Mouse (Mus musculus) intestine, postnatal 0 days (tissue): ENCODE data around the gene Col16a1. TPM values are rescaled to one million over a fixed set of nuclear protein-coding genes. Genes with fewer than 3 reads are reported as not detected.

Experiments used
- ATAC-seq: fragments of 200-750 bp; cut with Nextera tagmentation; 2 replicates; pipeline ENCODE4 v1.8.0; 2017; ENCODE audit warnings: mild to moderate bottlenecking, moderate TSS enrichment, moderate library complexity
- H3K27ac ChIP-seq: fragments of 300-500 bp; sonication (generic); 2 replicates; pipeline ENCODE4 v1.5.1; 2014; ENCODE audit warnings: mild to moderate bottlenecking, low read depth, low read length, moderate library complexity
- H3K27me3 ChIP-seq: fragments of 300-500 bp; sonication (generic); replicated peaks from 2 replicates; pipeline ENCODE4 v1.6.1; 2014; ENCODE audit warnings: low read length, mixed read lengths; ENCODE audit not compliant: control insufficient read depth, insufficient read depth
- H3K36me3 ChIP-seq: fragments of 300-500 bp; sonication (generic); 2 replicates; pipeline ENCODE4 v1.6.1; 2014; ENCODE audit warnings: mild to moderate bottlenecking, moderate library complexity; ENCODE audit not compliant: control insufficient read depth, insufficient read depth
- H3K4me1 ChIP-seq: fragments of 300-500 bp; sonication (generic); replicated peaks from 2 replicates; pipeline ENCODE4 v1.6.1; 2014; ENCODE audit warnings: antibody characterized with exemption, low read length, mixed read lengths; ENCODE audit not compliant: control insufficient read depth, insufficient read depth
- H3K4me2 ChIP-seq: fragments of 300-500 bp; sonication (generic); replicated peaks from 2 replicates; pipeline ENCODE4 v1.6.1; 2014; ENCODE audit warnings: low read depth, mild to moderate bottlenecking, moderate library complexity
- H3K4me3 ChIP-seq: fragments of 300-500 bp; sonication (generic); 2 replicates; pipeline ENCODE4 v1.5.1; 2014; ENCODE audit warnings: low read depth, low read length
- H3K9ac ChIP-seq: fragments of 300-500 bp; sonication (generic); 2 replicates; pipeline ENCODE4 v1.6.1; 2014; ENCODE audit warnings: mild to moderate bottlenecking, low read depth, low read length
- H3K9me3 ChIP-seq: fragments of 300-500 bp; sonication (generic); 2 replicates; pipeline ENCODE4 v1.6.1; 2016; ENCODE audit warnings: mixed run types; ENCODE audit not compliant: control insufficient read depth
- CTCF ChIP-seq: sonication (generic); IDR thresholded peaks from 2 replicates; pipeline ENCODE4 v1.5.1; 2016; ENCODE audit warnings: low read depth, mild to moderate bottlenecking, control low read depth, antibody characterized with exemption, moderate library complexity
- WGBS: fragments of 180-500 bp; shearing (Covaris S2); extraction: QIAGEN DNeasy Blood & Tissue Kit; methylation state at CpG from one replicate; pipeline ENCODE4 v1.1.7; 2014; 5-methylcytosine and 5-hydroxymethylcytosine counted together
- polyA plus RNA-seq: library from polyadenylated mRNA; unstranded; fragments of >200 nt; fragmentation: Nextera tagmentation; extraction: Ambion mirVana; gene quantifications from 2 replicates; pipeline ENCODE4 v1.2.1, GENCODE M21; 2015

Gene Col16a1
- polyA plus RNA-seq, 1 experiment from 2014 or later: 25.6 TPM

- Histone ChIP-seq H3K9ac (no peak overlapping the region), H3K36me3 (peaks cover 68% of the 10 kb centered on the region), H3K9me3 (no peaks in the 10 kb centered on the region)
These were observed 76.5 kb downstream of the Col16a1 start for GRCm38 (mm10) chr4:130124110-130124509.

DNA sequence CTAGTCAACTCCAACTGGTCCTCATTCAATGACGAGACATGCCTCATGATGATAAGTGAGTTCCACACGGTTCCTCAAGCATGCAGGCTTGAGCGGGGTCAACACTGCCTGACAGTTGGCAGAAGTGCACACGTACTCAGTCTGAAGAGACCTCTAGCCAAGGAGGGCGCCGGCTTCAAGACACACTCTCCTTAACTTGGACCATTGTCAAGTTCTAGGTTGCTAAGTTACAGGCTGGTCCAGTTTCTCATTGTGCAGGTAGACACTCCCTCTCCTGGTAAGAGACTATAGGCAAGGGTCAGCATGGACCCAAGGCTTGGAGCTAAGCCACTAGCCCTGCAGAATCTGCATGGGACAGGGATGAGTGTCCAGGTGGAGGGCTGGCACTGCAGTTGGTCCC lies 77.5 kb downstream of the Col16a1 start:
- no peak overlapping the region for H3K9ac ChIP-seq
- no peak overlapping the region for H3K4me2 ChIP-seq
- no peaks in the 10 kb centered on the region for H3K9me3 ChIP-seq
- H3K36me3 ChIP-seq: peaks cover 68% of the 10 kb centered on the region
- WGBS: 88% methylated on average over 6 of the region's 6 CpGs
- ATAC-seq: no peak
- no peaks in the 10 kb centered on the region for H3K27me3 ChIP-seq
- TF ChIP-seq CTCF: no peak
- H3K27ac ChIP-seq: no peak overlapping the region
- H3K4me1 ChIP-seq: peaks cover 6% of the 10 kb centered on the region; the same call in 1 of the 2 replicates
- no peak overlapping the region for H3K4me3 ChIP-seq

More at GRCm38 (mm10) chr4:130124110-130124509, 76.5 kb downstream of the Col16a1 start:
- Histone ChIP-seq H3K27ac (no peak overlapping the region), H3K4me1 (0 out of 2 replicates have a peak, but pooled peaks cover 2% of the 10 kb centered on the region), H3K4me3 (no peak overlapping the region), H3K27me3 (no peaks in the 10 kb centered on the region), H3K4me2 (no peak overlapping the region)
- ATAC-seq: no peak
- TF ChIP-seq CTCF: no peak
- 83% methylated on average over 4 of the region's 4 CpGs for WGBS

DNA sequence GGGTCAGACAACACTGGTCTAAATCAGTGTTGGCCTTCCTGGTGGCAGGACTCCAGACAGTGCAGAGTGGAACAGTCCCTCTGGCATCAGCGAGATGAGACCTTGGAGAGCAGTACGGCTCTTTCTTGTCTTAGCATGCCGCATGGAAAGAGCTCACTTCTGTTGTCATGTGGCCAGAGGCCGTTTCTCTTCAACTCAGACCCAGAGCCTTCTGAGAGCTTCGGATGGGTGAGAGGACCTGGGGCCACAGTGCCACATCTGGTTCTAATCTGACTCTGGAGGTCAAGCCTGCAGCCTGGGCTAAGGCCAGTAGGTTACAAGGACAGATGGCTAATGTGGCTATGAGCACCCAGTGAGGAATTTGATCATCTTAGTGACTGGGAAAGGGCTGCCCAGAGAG lies 78.3 kb downstream of the Col16a1 start:
- Histone ChIP-seq H3K27ac (no peak overlapping the region; the same call in 1 of the 2 replicates), H3K9me3 (no peaks in the 10 kb centered on the region), H3K4me2 (no peak overlapping the region), H3K9ac (no peak overlapping the region), H3K4me3 (no peak overlapping the region), H3K27me3 (no peaks in the 10 kb centered on the region), H3K4me1 (peaks cover 6% of the 10 kb centered on the region; the same call in 1 of the 2 replicates), H3K36me3 (peaks cover 68% of the 10 kb centered on the region)
- ATAC-seq: no peak
- 79% methylated on average over 5 of the region's 5 CpGs for WGBS
- no peak for TF ChIP-seq CTCF

DNA sequence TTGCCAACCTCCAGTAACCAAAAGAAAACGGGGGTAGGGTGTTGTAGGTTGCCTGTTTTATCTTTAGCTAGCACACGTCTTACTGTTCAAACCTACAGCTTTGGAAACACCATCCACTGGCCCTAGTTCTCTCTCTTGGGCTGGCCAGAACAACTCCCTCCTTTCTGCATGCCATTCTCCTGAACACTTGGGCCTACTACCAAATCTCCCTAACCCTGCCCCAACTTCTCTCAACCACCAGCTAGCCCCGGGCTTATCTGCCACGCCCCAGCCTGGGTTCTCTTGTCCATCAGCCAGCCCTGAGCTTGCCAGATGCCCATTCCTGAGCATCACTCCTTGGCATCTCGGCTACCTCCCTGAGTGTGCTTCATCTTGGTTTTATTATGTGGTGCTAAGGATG lies 81.3 kb downstream of the Col16a1 start:
- TF ChIP-seq CTCF: no peak
- Histone ChIP-seq H3K9me3 (no peaks in the 10 kb centered on the region), H3K9ac (no peak overlapping the region), H3K36me3 (peaks cover 41% of the 10 kb centered on the region), H3K4me1 (peaks cover 14% of the 10 kb centered on the region; the same call in 1 of the 2 replicates), H3K4me2 (no peak overlapping the region), H3K27ac (peak overlapping the region; percentile 91; the same call in 1 of the 2 replicates), H3K27me3 (no peaks in the 10 kb centered on the region), H3K4me3 (no peak overlapping the region)
- ATAC-seq: no peak
- 75% methylated on average over 5 of the region's 5 CpGs for WGBS

- 80% methylated on average over 10 of the region's 10 CpGs for WGBS
- no peak overlapping the region for H3K4me2 ChIP-seq
- no peaks in the 10 kb centered on the region for H3K27me3 ChIP-seq
- no peak for ATAC-seq
- H3K36me3 ChIP-seq: peaks cover 29% of the 10 kb centered on the region
- H3K4me1 ChIP-seq: peaks cover 16% of the 10 kb centered on the region; the same call in 1 of the 2 replicates
- TF ChIP-seq CTCF: no peak
- H3K27ac ChIP-seq: peak overlapping the region; percentile 91
- H3K9me3 ChIP-seq: no peaks in the 10 kb centered on the region
- no peak overlapping the region for H3K9ac ChIP-seq
- no peak overlapping the region for H3K4me3 ChIP-seq
These were observed 82.4 kb downstream of the Col16a1 start for GRCm38 (mm10) chr4:130130082-130130481.

DNA sequence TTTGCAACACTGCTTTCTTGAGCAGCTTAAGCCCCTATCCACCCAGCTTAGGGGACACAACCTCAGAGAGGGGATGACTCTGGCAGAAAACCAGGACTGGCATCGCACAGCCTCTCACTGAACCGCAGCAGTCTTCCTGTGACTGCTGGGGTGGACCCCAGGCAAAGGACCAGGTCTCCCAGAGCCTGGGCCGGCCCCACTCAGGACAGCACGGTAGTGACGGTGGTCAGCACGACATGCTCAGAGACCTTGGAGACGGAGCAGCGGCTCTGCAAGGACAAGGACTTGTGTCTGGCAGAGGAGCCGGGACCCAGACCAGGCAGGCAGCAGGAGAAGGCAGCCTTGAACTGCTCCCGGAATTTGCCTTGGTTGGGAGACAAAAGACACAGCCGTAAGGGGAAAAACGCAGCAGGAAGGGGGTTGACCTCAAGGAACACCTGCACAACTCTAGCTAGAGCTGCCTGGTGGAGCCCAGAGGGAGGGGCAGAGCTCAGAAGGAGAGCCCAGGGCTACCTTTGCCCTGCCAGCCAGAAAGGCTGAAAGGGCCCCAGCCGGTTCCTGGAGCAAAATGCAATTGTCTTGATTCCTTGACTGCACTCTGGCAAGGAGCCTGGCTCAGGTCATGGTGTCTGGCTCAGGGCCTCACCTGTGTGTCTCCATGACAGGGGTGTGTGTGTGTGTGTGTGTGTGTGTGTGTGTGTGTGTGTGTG lies 83.2 kb downstream of the Col16a1 start:
- Histone ChIP-seq H3K27ac (peak overlapping the region; percentile 91), H3K4me1 (peaks cover 19% of the 10 kb centered on the region; the same call in 1 of the 2 replicates), H3K9me3 (no peaks in the 10 kb centered on the region), H3K4me2 (peak overlapping the region; percentile 28), H3K27me3 (no peaks in the 10 kb centered on the region), H3K36me3 (peaks cover 22% of the 10 kb centered on the region), H3K4me3 (no peak overlapping the region), H3K9ac (no peak overlapping the region; the same call in 1 of the 2 replicates)
- 35% methylated on average over 13 of the region's 13 CpGs for WGBS
- TF ChIP-seq CTCF: no peak
- peak; percentile 86 for ATAC-seq
